Mouse (Mus musculus) MEL (cell line): ENCODE measurements at regions not wholly inside any gene's neighbourhood (a gene's known extent, or its start where the extent isn't known, plus 50 kb on each side); places are given as distances from the start of the nearest gene placed in this dataset.

Experiments
- DNase-seq: peaks from one replicate; pipeline ENCODE4 v3.0.0; 2011; ENCODE audit warnings: low read depth, low spot score
- H3K27ac ChIP-seq: 2 replicates; pipeline ENCODE4 v1.5.1; 2012; ENCODE audit warnings: low read depth, mild to moderate bottlenecking, control low read depth, low read length, moderate library complexity; ENCODE audit not compliant: control insufficient read depth
- H3K27me3 ChIP-seq, 2 experiments: fragments of 150-350 bp in 1 of 2; sonication (generic) in 1 of 2; 2 replicates each; pipeline ENCODE4 v1.6.1; 2012; ENCODE audit warnings: low read length in 2 of 2, mild to moderate bottlenecking in 2 of 2, improper control_type of control experiment in 1 of 2, moderate library complexity in 1 of 2; ENCODE audit not compliant: insufficient read depth in 2 of 2, control insufficient read depth in 1 of 2
- H3K36me3 ChIP-seq, 2 experiments: 2 replicates each; pipeline ENCODE4 v1.6.1; 2012 to 2014; ENCODE audit warnings: low read length in 2 of 2, improper control_type of control experiment in 1 of 2, inconsistent platforms in 1 of 2, mild to moderate bottlenecking in 1 of 2; ENCODE audit not compliant: insufficient read depth in 2 of 2, control insufficient read depth in 1 of 2
- H3K4me1 ChIP-seq, 2 experiments: fragments of 150-350 bp in 1 of 2; sonication (generic) in 1 of 2; 2 replicates each; pipeline ENCODE4 v1.6.1; 2012; ENCODE audit warnings: low read length in 2 of 2, improper control_type of control experiment in 1 of 2, mild to moderate bottlenecking in 1 of 2; ENCODE audit not compliant: insufficient read depth in 2 of 2, control insufficient read depth in 1 of 2
- H3K4me3 ChIP-seq, 2 experiments: fragments of 150-350 bp in 1 of 2; sonication (generic) in 1 of 2; 2 replicates each; pipeline ENCODE4 v1.5.1; 2012; ENCODE audit warnings: low read depth in 2 of 2, low read length in 2 of 2, mild to moderate bottlenecking in 2 of 2, moderate library complexity in 2 of 2, control low read depth in 1 of 2, improper control_type of control experiment in 1 of 2; ENCODE audit not compliant: control insufficient read depth in 1 of 2, insufficient read depth in 1 of 2
- H3K79me2 ChIP-seq: 2 replicates; pipeline ENCODE4 v1.6.1; 2012; ENCODE audit warnings: mild to moderate bottlenecking, low read length, moderate library complexity; ENCODE audit not compliant: control insufficient read depth, poor library complexity, insufficient read depth
- H3K9ac ChIP-seq: 2 replicates; pipeline ENCODE4 v1.6.1; 2012; ENCODE audit warnings: low read depth, mild to moderate bottlenecking, control low read depth, low read length, moderate library complexity; ENCODE audit not compliant: control insufficient read depth, poor library complexity, severe bottlenecking
- H3K9me3 ChIP-seq: fragments of 150-350 bp; sonication (generic); replicated peaks from 2 replicates; pipeline ENCODE4 v1.6.1; 2012; ENCODE audit warnings: mild to moderate bottlenecking, low read length, improper control_type of control experiment, moderate library complexity; ENCODE audit not compliant: insufficient read depth
- CHD2 ChIP-seq: IDR thresholded peaks from 2 replicates; pipeline ENCODE4 v1.6.1; 2011; ENCODE audit warnings: low read length, improper control_type of control experiment
- JUND ChIP-seq: IDR thresholded peaks from 2 replicates; pipeline ENCODE4 v1.6.1; 2011; ENCODE audit warnings: low read depth, mild to moderate bottlenecking, improper control_type of control experiment, low read length
- KAT2A ChIP-seq: conservative IDR thresholded peaks from 2 replicates; pipeline ENCODE4 v1.6.1; 2012; ENCODE audit warnings: low read depth, low read length, improper control_type of control experiment, inconsistent platforms
- MXI1 ChIP-seq: IDR thresholded peaks from 2 replicates; pipeline ENCODE4 v1.6.1; 2011; ENCODE audit warnings: mild to moderate bottlenecking, low read depth, low read length, improper control_type of control experiment
- NELFE ChIP-seq: IDR thresholded peaks from 2 replicates; pipeline ENCODE4 v1.6.1; 2011; ENCODE audit warnings: low read depth, low read length, improper control_type of control experiment
- NRF1 ChIP-seq: IDR thresholded peaks from 2 replicates; pipeline ENCODE4 v1.6.1; 2014; ENCODE audit warnings: low read depth, mild to moderate bottlenecking, inconsistent platforms, low read length, improper control_type of control experiment, moderate library complexity; ENCODE audit not compliant: poor library complexity, insufficient read depth, severe bottlenecking
- POLR2A ChIP-seq, 2 experiments: IDR thresholded peaks; 2 replicates each; pipeline ENCODE4 v1.6.1; 2011 to 2012; ENCODE audit warnings: low read length in 2 of 2, mild to moderate bottlenecking in 2 of 2, control low read depth in 1 of 2, improper control_type of control experiment in 1 of 2, low read depth in 1 of 2, moderate library complexity in 1 of 2; ENCODE audit not compliant: control insufficient read depth in 1 of 2, insufficient read depth in 1 of 2, poor library complexity in 1 of 2
- POLR2AphosphoS2 ChIP-seq: IDR thresholded peaks from 2 replicates; pipeline ENCODE4 v1.6.1; 2011; ENCODE audit warnings: low read length, improper control_type of control experiment
- RCOR1 ChIP-seq: IDR thresholded peaks from 2 replicates; pipeline ENCODE4 v1.6.1; 2012; ENCODE audit warnings: low read depth, mild to moderate bottlenecking, inconsistent platforms, low read length, improper control_type of control experiment
- SIN3A ChIP-seq: IDR thresholded peaks from 2 replicates; pipeline ENCODE4 v1.6.1; 2012; ENCODE audit warnings: low read length, improper control_type of control experiment, inconsistent platforms
- TAL1 ChIP-seq: IDR thresholded peaks from 2 replicates; pipeline ENCODE4 v1.6.1; 2012; ENCODE audit warnings: mild to moderate bottlenecking, inconsistent platforms, low read length, moderate library complexity, mixed read lengths
- TBP ChIP-seq: IDR thresholded peaks from 2 replicates; pipeline ENCODE4 v1.8.0; 2011; ENCODE audit warnings: low read depth, low read length, improper control_type of control experiment
- TCF12 ChIP-seq: IDR thresholded peaks from 2 replicates; pipeline ENCODE4 v1.6.1; 2014; ENCODE audit warnings: low read depth, mild to moderate bottlenecking, inconsistent platforms, low read length, improper control_type of control experiment, moderate library complexity
- USF2 ChIP-seq, 2 experiments: IDR thresholded peaks; 2 replicates each; pipeline ENCODE4 v1.6.1; 2011 to 2012; ENCODE audit warnings: improper control_type of control experiment in 2 of 2, low read length in 2 of 2, borderline replicate concordance in 1 of 2, inconsistent platforms in 1 of 2, low read depth in 1 of 2, mild to moderate bottlenecking in 1 of 2; ENCODE audit not compliant: insufficient read depth in 1 of 2
- ZNF384 ChIP-seq: IDR thresholded peaks from 2 replicates; pipeline ENCODE4 v1.6.1; 2012; ENCODE audit warnings: low read depth, mild to moderate bottlenecking, inconsistent platforms, low read length, improper control_type of control experiment

DNA sequence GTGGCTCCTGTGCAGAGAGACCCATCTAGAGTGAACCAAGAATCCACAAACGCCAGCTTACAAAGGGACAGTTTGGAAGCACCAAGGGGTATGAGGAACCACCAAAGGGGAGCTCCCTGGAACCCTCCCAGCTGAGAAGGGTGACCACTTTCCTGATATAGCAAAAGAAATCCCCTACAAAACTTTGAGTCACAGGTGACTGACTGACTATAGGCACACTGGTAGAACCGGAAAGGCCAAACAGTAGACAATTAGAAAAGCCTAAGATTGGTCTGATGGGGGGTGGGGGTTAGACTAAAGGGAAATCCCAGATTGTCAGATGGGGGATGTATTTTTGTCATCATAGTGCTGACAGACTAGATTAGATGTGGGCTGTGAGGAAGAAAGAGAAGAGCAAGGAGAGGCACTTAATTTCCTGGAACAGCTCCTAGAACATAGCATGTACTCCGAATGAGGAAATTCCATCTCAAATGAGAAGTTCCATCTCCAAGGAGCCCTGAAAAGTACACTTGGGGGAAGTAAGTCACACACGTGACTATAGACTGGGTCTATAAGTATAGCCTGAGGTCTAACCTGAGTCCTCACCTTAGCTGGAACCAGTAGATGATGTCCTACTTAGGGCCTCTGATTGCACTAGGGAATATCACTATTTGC, 302.4 kb upstream of the Atp2b1 start:
- H3K27ac ChIP-seq: no peak overlapping the region
- H3K27me3 ChIP-seq: no peaks in the 10 kb centered on the region; a peak in 1 of 4 replicates

DNA sequence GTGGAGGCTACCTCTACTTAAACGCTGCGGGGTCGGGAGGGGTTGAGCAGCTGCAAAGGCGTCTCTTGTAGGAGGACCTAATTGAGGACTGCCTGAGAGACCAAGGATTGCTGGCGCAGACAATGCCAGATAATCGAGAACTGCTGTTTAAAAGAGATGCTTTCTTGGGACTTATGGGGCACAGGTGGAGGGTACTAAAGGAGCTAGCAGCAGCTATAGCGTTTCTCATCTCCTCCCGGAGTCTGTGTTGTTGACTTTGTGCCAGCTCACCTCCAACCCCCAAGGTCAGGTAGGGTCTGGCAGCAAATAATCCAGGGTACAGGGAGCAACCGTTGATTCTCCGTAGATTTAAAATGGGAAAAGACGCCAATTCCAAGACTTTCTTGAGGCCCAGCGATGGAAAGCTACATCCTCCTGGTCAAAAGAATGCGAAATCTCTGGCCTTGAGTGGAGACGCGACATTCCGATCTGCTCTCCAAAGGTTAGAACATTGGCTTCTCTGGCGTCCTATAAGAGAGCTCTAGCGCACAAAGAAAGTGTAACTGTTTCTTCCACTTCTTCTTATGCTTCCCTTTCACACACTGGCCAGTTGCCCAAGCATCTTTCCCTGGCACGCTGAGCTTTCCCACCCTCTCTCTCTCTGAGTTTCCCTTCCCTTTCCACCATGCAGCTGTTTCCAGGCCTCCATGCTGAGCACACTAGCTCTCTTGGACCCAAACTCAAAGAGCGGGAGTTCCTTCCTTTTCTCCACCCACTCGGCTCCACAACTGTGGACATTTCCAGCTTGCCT, 295.3 kb upstream of the Atp2b1 start:
- no peak overlapping the region for H3K4me3 ChIP-seq
- peaks cover 0 to 7% of the 10 kb centered on the region in 2 experiments; a peak in 2 of 4 replicates for H3K36me3 ChIP-seq
- TF ChIP-seq CHD2: no peak
- no peak for TF ChIP-seq TBP
- TF ChIP-seq KAT2A: no peak
- TF ChIP-seq RCOR1: no peak
- no peak for TF ChIP-seq POLR2A (IDR thresholded peaks at IDR 0.05; ENCODE audit: control insufficient read depth in 1 of 2, insufficient read depth in 1 of 2, low read depth in 1 of 2, low read length in 2 of 2, poor library complexity in 1 of 2)
- TF ChIP-seq, all 39 proteins: peak for 0
- Histone ChIP-seq H3K27me3 (no peaks in the 10 kb centered on the region), H3K79me2 (no peaks in the 10 kb centered on the region), H3K4me1 (peaks cover 2 to 5% of the 10 kb centered on the region in 2 experiments; a peak in 3 of 4 replicates), H3K27ac (no peak overlapping the region), H3K9me3 (no peaks in the 10 kb centered on the region), H3K9ac (no peak overlapping the region)
- no peak for DNase-seq

More for the DNA sequence above, 302.4 kb upstream of the Atp2b1 start:
- no peak overlapping the region for H3K4me3 ChIP-seq
- TF ChIP-seq ZNF384 (no peak), POLR2AphosphoS2 (no peak), KAT2A (no peak), JUND (no peak), TAL1 (no peak), MXI1 (no peak), USF2 (IDR thresholded peaks at IDR 0.05; ENCODE audit: borderline replicate concordance in 1 of 2, insufficient read depth in 1 of 2, low read depth in 1 of 2, low read length in 2 of 2) (no peak), NRF1 (no peak), RCOR1 (no peak), SIN3A (no peak), TCF12 (no peak), NELFE (no peak)
- TF ChIP-seq, all 39 proteins: peak for 0
- H3K9ac ChIP-seq: no peak overlapping the region
- H3K36me3 ChIP-seq: no peaks in the 10 kb centered on the region
- H3K4me1 ChIP-seq: no peaks in the 10 kb centered on the region
- no peak for DNase-seq
- no peaks in the 10 kb centered on the region for H3K9me3 ChIP-seq
- no peaks in the 10 kb centered on the region for H3K79me2 ChIP-seq
